ENCODE assay signal across 9 mouse cellular contexts in the genomic region with DNA sequence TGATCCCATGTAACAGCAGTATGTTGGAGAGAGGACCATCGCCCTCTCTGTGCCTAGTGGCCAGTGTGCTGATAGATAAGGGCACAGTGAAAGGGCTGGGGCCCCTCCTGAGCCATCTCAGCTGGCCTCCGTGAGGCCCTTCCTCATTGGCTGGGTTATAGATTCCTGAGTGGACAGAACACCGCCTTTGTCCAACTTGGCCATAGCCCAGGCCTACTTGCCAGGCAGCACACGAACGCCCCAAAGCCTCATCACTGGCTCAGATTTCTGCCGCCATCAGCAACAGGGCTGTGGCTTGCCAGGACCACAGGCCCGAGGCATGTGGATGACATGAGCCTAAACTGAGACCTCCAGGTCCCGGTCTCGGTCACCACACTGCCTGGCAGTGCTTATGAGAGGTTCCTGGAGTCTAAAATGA. TPM values are rescaled to one million over a fixed set of nuclear protein-coding genes. Genes with fewer than 3 reads are reported as not detected.
DNase-seq lines count a peak whose midpoint lies in the region; ATAC-seq and TF ChIP-seq lines count a peak whose summit lies in the region.
"Had no signal": no experiment of that assay in that cellular context is flagged by ENCODE, and none has a peak within 500 bp of the region (broad histone marks: within the 10 kb centered on the region; RNA-seq: fewer than 3 reads in every experiment).

No protein-coding gene starts in this region.

- no peak overlapping the region for H3K9ac ChIP-seq in liver, postnatal 0 days (replicated peaks)
- no peak overlapping the region for H3K9ac ChIP-seq in liver, embryonic 12.5 days

- intact Hi-C loops in heart, postnatal 14 days (cut with DNase I), result no loop called here

- no peak for TF ChIP-seq CTCF in liver, postnatal 0 days (IDR thresholded peaks at IDR 0.05; ENCODE audit: low read depth)
- no peak for TF ChIP-seq CTCF in embryonic fibroblast, embryonic 13.5 days (IDR thresholded peaks at IDR 0.05; ENCODE audit: borderline replicate concordance, insufficient read depth, low read length)

- no peak overlapping the region for H3K4me2 ChIP-seq in liver, postnatal 0 days (ENCODE audit: low read depth, low read length)
- no peak overlapping the region for H3K4me2 ChIP-seq in liver, embryonic 12.5 days

- TF ChIP-seq POLR2A in embryonic fibroblast, embryonic 13.5 days (IDR thresholded peaks at IDR 0.05; ENCODE audit: low read depth, low read length), result no peak

- ATAC-seq in liver, postnatal 0 days, result 0 out of 2 replicates have a peak, but pooled peaks have one; percentile 16
- ATAC-seq in liver, embryonic 12.5 days, result no peak
- ATAC-seq: Patski had no signal

- H3K9me3 ChIP-seq in liver, postnatal 0 days (ENCODE audit: low read length), result no peaks in the 10 kb centered on the region
- no peaks in the 10 kb centered on the region for H3K9me3 ChIP-seq in liver, embryonic 12.5 days (replicated peaks)

- TF ChIP-seq EP300 in liver, postnatal 0 days (IDR thresholded peaks at IDR 0.05; ENCODE audit: low read depth), result no peak

- no peak overlapping the region for H3K4me3 ChIP-seq in liver, postnatal 0 days (ENCODE audit: low read depth, low read length)
- H3K4me3 ChIP-seq in liver, embryonic 12.5 days, result no peak overlapping the region
- H3K4me3 ChIP-seq in embryonic fibroblast, embryonic 13.5 days (ENCODE audit: insufficient read depth, low read length), result no peak overlapping the region

- H3K27ac ChIP-seq in liver, postnatal 0 days (ENCODE audit: low read depth), result no peak overlapping the region
- H3K27ac ChIP-seq in liver, embryonic 12.5 days, result no peak overlapping the region
- peak overlapping the region; percentile 4; the same call in 1 of the 2 replicates for H3K27ac ChIP-seq in embryonic fibroblast, embryonic 13.5 days (ENCODE audit: insufficient read depth, low read length)

- WGBS in liver, postnatal 0 days (ENCODE audit: insufficient replicate concordance), result 80% methylated on average over 9 of the region's 9 CpGs
- 57% methylated on average over 9 of the region's 9 CpGs for WGBS in liver, embryonic 12.5 days (ENCODE audit: insufficient replicate concordance)

- H3K4me1 ChIP-seq in liver, postnatal 0 days (ENCODE audit: insufficient read depth), result peaks cover 16% of the 10 kb centered on the region
- peaks cover 30% of the 10 kb centered on the region for H3K4me1 ChIP-seq in liver, embryonic 12.5 days
- peaks cover 31% of the 10 kb centered on the region for H3K4me1 ChIP-seq in embryonic fibroblast, embryonic 13.5 days (ENCODE audit: control insufficient read depth, insufficient read depth, low read length)

- no peak for DNase-seq in liver, postnatal 0 days
- DNase-seq in heart, postnatal 14 days, result peak; percentile 82 to 87
- peak; percentile 39 for DNase-seq in layer of hippocampus, adult 9-10 months (ENCODE audit: low spot score)
- peak; percentile 80 for DNase-seq in lung, postnatal 36 days
- DNase-seq in urinary bladder, postnatal 36 days (ENCODE audit: low spot score in 2 of 2), result peak; percentile 66 to 86
- DNase-seq in c-Kit-positive CD71-positive TER-119-positive erythroid progenitor cells, embryonic 14.5 days (ENCODE audit: low spot score), result no peak

- no peaks in the 10 kb centered on the region for H3K36me3 ChIP-seq in liver, postnatal 0 days (replicated peaks; ENCODE audit: insufficient read depth, low read length)
- H3K36me3 ChIP-seq in liver, embryonic 12.5 days, result no peaks in the 10 kb centered on the region

- H3K27me3 ChIP-seq in liver, postnatal 0 days (ENCODE audit: insufficient read depth, low read length), result no peaks in the 10 kb centered on the region
- H3K27me3 ChIP-seq in liver, embryonic 12.5 days (replicated peaks), result peaks cover 2% of the 10 kb centered on the region; the same call in 1 of the 2 replicates
- H3K27me3 ChIP-seq: Patski had no signal

RNA-seq across cellular contexts. Expression of a gene that starts 8.1 kb away (rescaled TPM):
- 2.3 and 2.6 TPM in 2 replicates for polyA plus RNA-seq in liver, postnatal 0 days (2015; fragmentation: Nextera tagmentation; extraction: Ambion mirVana)
- polyA plus RNA-seq in liver, embryonic 12.5 days (2016; fragmentation: Nextera tagmentation; extraction: Ambion mirVana), result 1.2 and 1.4 TPM in 2 replicates
- 9.8 and 19.2 TPM in 2 replicates for polyA plus RNA-seq in embryonic fibroblast, embryonic 13.5 days (2011; ENCODE audit: insufficient read length, low read depth, missing spikeins)
- 100 to 1,000 TPM; 108 to 149 TPM for total RNA-seq in heart, postnatal 14 days (2021)

Comparison
In these comparisons a context has a peak if more than half of its experiments do, and no peak if none do; other contexts are left out.
1. DNase-seq: peak in heart, postnatal 14 days (2 of 2), layer of hippocampus, adult 9-10 months (single experiment), lung, postnatal 36 days (single experiment) and urinary bladder, postnatal 36 days (2 of 2); none in liver, postnatal 0 days (single experiment) and c-Kit-positive CD71-positive TER-119-positive erythroid progenitor cells, embryonic 14.5 days (single experiment).